Mouse (Mus musculus) T-helper 2 cell (primary cell): ENCODE data around the gene Tanc2.

Experiments
- in situ Hi-C: fragments of 300-600 bp; cut with MboI, MseI; formaldehyde crosslinking; loops from one replicate; pipeline ENCODE4 v1.15.1; 2025; ENCODE audit warnings: high pct_unique_total_duplicates

The Tanc2 gene

GRCm38 (mm10) chr11:105922769-105923663, 333.2 kb downstream of the Tanc2 start:
- in situ Hi-C loops: no loop called here

GRCm38 (mm10) chr11:105927065-105928030, 337.6 kb downstream of the Tanc2 start:
- in situ Hi-C loops: no loop called here

GRCm38 (mm10) chr11:105928171-105928570, 338.4 kb downstream of the Tanc2 start:
- in situ Hi-C loops: no loop called here

- in situ Hi-C loops: no loop called here
These were observed 341.6 kb downstream of the Tanc2 start for GRCm38 (mm10) chr11:105931380-105931779.

- in situ Hi-C loops: no loop called here
These were observed 344.0 kb downstream of the Tanc2 start for GRCm38 (mm10) chr11:105933746-105934145.

- in situ Hi-C loops: no loop called here
These were observed 344.5 kb downstream of the Tanc2 start for GRCm38 (mm10) chr11:105934303-105934711.

GRCm38 (mm10) chr11:105934816-105935215, 345.0 kb downstream of the Tanc2 start:
- in situ Hi-C loops: no loop called here

GRCm38 (mm10) chr11:105935496-105935895, 345.7 kb downstream of the Tanc2 start:
- in situ Hi-C loops: no loop called here

- in situ Hi-C loops: no loop called here
These were observed 346.4 kb downstream of the Tanc2 start for GRCm38 (mm10) chr11:105936200-105936599.

- in situ Hi-C loops: no loop called here
These were observed 347.2 kb downstream of the Tanc2 start for GRCm38 (mm10) chr11:105936974-105937373.

- in situ Hi-C loops: no loop called here
These were observed 349.0 kb downstream of the Tanc2 start for GRCm38 (mm10) chr11:105938771-105939170.

GRCm38 (mm10) chr11:105941973-105942372, 352.2 kb downstream of the Tanc2 start:
- in situ Hi-C loops: no loop called here

- in situ Hi-C loops: no loop called here
These were observed 353.6 kb downstream of the Tanc2 start for GRCm38 (mm10) chr11:105943133-105944102.

GRCm38 (mm10) chr11:105944126-105944621, 354.4 kb downstream of the Tanc2 start:
- in situ Hi-C loops: no loop called here

- in situ Hi-C loops: no loop called here
These were observed 355.2 kb downstream of the Tanc2 start for GRCm38 (mm10) chr11:105944770-105945672.

GRCm38 (mm10) chr11:105946694-105947154, 356.9 kb downstream of the Tanc2 start:
- in situ Hi-C loops: no loop called here

- in situ Hi-C loops: no loop called here
These were observed 358.5 kb downstream of the Tanc2 start for GRCm38 (mm10) chr11:105948255-105948654.

- in situ Hi-C loops: no loop called here
These were observed 360.7 kb downstream of the Tanc2 start for GRCm38 (mm10) chr11:105950519-105950918.

GRCm38 (mm10) chr11:105951601-105952044, 361.8 kb downstream of the Tanc2 start:
- in situ Hi-C loops: no loop called here

GRCm38 (mm10) chr11:105952111-105952510, 362.3 kb downstream of the Tanc2 start:
- in situ Hi-C loops: no loop called here
